Mouse (Mus musculus) kidney, embryonic 14.5 days (tissue): ENCODE results near the gene Dclk2. TPM values are rescaled to one million over a fixed set of nuclear protein-coding genes. Genes with fewer than 3 reads are reported as not detected.

Source experiments
- ATAC-seq: fragments of 200-750 bp; cut with Nextera tagmentation; 2 replicates; pipeline ENCODE4 v1.8.0; 2017; ENCODE audit warnings: moderate number of reproducible peaks, mild to moderate bottlenecking, moderate TSS enrichment, moderate library complexity; ENCODE audit not compliant: low FRiP score, low TSS enrichment
- H3K27ac ChIP-seq: fragments of 300-500 bp; sonication (generic); 2 replicates; pipeline ENCODE4 v1.5.1; 2014; ENCODE audit warnings: low read depth, mild to moderate bottlenecking, low read length, moderate library complexity, mixed read lengths
- H3K27me3 ChIP-seq: fragments of 300-500 bp; sonication (generic); 2 replicates; pipeline ENCODE4 v1.6.1; 2014; ENCODE audit warnings: mild to moderate bottlenecking, low read length; ENCODE audit not compliant: control insufficient read depth, insufficient read depth
- H3K36me3 ChIP-seq: fragments of 300-500 bp; sonication (generic); 2 replicates; pipeline ENCODE4 v1.6.1; 2014; ENCODE audit warnings: low read length, mixed read lengths; ENCODE audit not compliant: control insufficient read depth, insufficient read depth
- H3K4me1 ChIP-seq: fragments of 300-500 bp; sonication (generic); 2 replicates; pipeline ENCODE4 v1.6.1; 2014; ENCODE audit warnings: low read length, mixed read lengths; ENCODE audit not compliant: control insufficient read depth, insufficient read depth
- H3K4me2 ChIP-seq: fragments of 300-500 bp; sonication (generic); replicated peaks from 2 replicates; pipeline ENCODE4 v1.6.1; 2014; ENCODE audit warnings: low read depth, mild to moderate bottlenecking, low read length
- H3K4me3 ChIP-seq: fragments of 300-500 bp; sonication (generic); 2 replicates; pipeline ENCODE4 v1.5.1; 2014; ENCODE audit warnings: mild to moderate bottlenecking, low read length
- H3K9ac ChIP-seq: fragments of 300-500 bp; sonication (generic); 2 replicates; pipeline ENCODE4 v1.6.1; 2014; ENCODE audit warnings: low read depth, mild to moderate bottlenecking, low read length, moderate library complexity
- H3K9me3 ChIP-seq: fragments of 300-500 bp; sonication (generic); 2 replicates; pipeline ENCODE4 v1.6.1; 2016; ENCODE audit warnings: low read length; ENCODE audit not compliant: control insufficient read depth
- WGBS: fragments of 180-500 bp; shearing (Covaris S2); extraction: QIAGEN DNeasy Blood & Tissue Kit; methylation state at CpG from one replicate; pipeline ENCODE4 v1.1.7; 2014; 5-methylcytosine and 5-hydroxymethylcytosine counted together
- polyA plus RNA-seq: library from polyadenylated mRNA; unstranded; fragments of >200 nt; fragmentation: Nextera tagmentation; extraction: Ambion mirVana; gene quantifications from 2 replicates; pipeline ENCODE4 v1.2.1, GENCODE M21; 2014

Gene Dclk2
- polyA plus RNA-seq, 1 experiment from 2014 or later: 3.6 TPM

DNA sequence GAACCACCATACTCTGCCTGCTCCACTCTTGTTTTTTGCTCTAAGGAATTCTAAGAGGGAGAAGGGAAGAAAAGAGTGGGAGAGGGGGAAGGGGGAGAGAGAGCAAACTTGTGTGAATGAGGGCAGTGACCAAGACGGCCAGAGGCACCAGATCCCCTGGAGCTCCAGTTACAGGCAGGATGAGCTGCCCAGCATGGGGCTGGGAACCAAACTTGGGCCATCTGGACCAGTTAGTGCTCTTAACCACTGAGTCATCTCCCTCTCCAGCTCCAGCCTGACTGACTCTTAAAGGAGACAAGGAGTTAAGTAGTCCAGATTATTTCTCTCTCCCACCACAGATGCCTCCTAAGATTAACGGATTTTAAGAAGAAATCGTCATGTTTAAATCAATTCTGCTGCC, 6.3 kb downstream of the Dclk2 start:
- Histone ChIP-seq H3K9me3 (no peaks in the 10 kb centered on the region), H3K4me3 (no peak overlapping the region), H3K4me1 (0 out of 2 replicates have a peak, but pooled peaks cover 1% of the 10 kb centered on the region), H3K27me3 (peaks cover 6% of the 10 kb centered on the region), H3K9ac (no peak overlapping the region), H3K4me2 (no peak overlapping the region), H3K27ac (no peak overlapping the region), H3K36me3 (no peaks in the 10 kb centered on the region)
- 69% methylated on average over 3 of the region's 3 CpGs for WGBS
- ATAC-seq: no peak

DNA sequence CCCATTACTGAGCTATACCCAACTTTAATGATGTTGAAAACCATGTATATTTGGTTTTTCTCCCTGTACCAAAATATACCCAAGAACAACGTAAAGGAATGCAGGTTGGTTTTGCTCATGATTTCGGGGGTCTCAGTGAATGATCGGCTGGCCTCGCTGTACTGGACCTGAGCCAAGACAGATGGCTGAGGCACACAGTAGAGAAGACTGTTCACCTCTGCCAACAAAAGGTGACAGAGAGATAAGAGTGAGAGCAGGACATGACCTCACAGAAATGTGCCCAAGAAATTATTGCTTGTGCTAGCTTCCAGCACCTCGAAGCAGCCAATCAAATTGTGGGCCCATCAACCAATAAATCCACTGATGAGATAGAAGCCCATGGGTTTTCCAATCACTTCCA, 22.3 kb downstream of the Dclk2 start:
- 89% methylated on average over 5 of the region's 5 CpGs for WGBS
- Histone ChIP-seq H3K4me1 (no peaks in the 10 kb centered on the region), H3K4me3 (no peak overlapping the region), H3K9ac (no peak overlapping the region), H3K4me2 (no peak overlapping the region), H3K27me3 (no peaks in the 10 kb centered on the region), H3K27ac (no peak overlapping the region), H3K9me3 (no peaks in the 10 kb centered on the region), H3K36me3 (no peaks in the 10 kb centered on the region)
- no peak for ATAC-seq

- Histone ChIP-seq H3K4me2 (no peak overlapping the region), H3K9me3 (no peaks in the 10 kb centered on the region), H3K4me1 (no peaks in the 10 kb centered on the region), H3K4me3 (no peak overlapping the region), H3K27me3 (no peaks in the 10 kb centered on the region), H3K36me3 (no peaks in the 10 kb centered on the region), H3K27ac (no peak overlapping the region), H3K9ac (no peak overlapping the region)
- ATAC-seq: no peak
- 63% methylated on average over 8 of the region's 8 CpGs for WGBS
Observed at GRCm38 (mm10) chr3:86897551-86897950, 23.1 kb downstream of the Dclk2 start.

- WGBS: 88% methylated on average over 9 of the region's 9 CpGs
Observed at GRCm38 (mm10) chr3:86897066-86897465, 23.6 kb downstream of the Dclk2 start.

GRCm38 (mm10) chr3:86894491-86894890, 26.2 kb downstream of the Dclk2 start:
- H3K9me3 ChIP-seq: no peaks in the 10 kb centered on the region
- no peak overlapping the region for H3K9ac ChIP-seq
- H3K36me3 ChIP-seq: no peaks in the 10 kb centered on the region
- H3K27me3 ChIP-seq: no peaks in the 10 kb centered on the region
- no peak overlapping the region for H3K27ac ChIP-seq
- no peaks in the 10 kb centered on the region for H3K4me1 ChIP-seq
- H3K4me3 ChIP-seq: no peak overlapping the region
- 92% methylated on average over 2 of the region's 2 CpGs for WGBS
- H3K4me2 ChIP-seq: no peak overlapping the region
- no peak for ATAC-seq

More at GRCm38 (mm10) chr3:86897066-86897465, 23.6 kb downstream of the Dclk2 start:
- no peak overlapping the region for H3K4me2 ChIP-seq
- no peak for ATAC-seq
- H3K9ac ChIP-seq: no peak overlapping the region
- H3K9me3 ChIP-seq: no peaks in the 10 kb centered on the region
- no peak overlapping the region for H3K27ac ChIP-seq
- no peaks in the 10 kb centered on the region for H3K4me1 ChIP-seq
- no peak overlapping the region for H3K4me3 ChIP-seq
- no peaks in the 10 kb centered on the region for H3K36me3 ChIP-seq
- no peaks in the 10 kb centered on the region for H3K27me3 ChIP-seq

GRCm38 (mm10) chr3:86887512-86887911, 33.1 kb downstream of the Dclk2 start:
- Histone ChIP-seq H3K4me1 (no peaks in the 10 kb centered on the region), H3K9me3 (no peaks in the 10 kb centered on the region), H3K9ac (no peak overlapping the region), H3K4me2 (no peak overlapping the region), H3K4me3 (no peak overlapping the region), H3K27me3 (no peaks in the 10 kb centered on the region), H3K27ac (no peak overlapping the region), H3K36me3 (no peaks in the 10 kb centered on the region)
- no peak for ATAC-seq

- 95% methylated on average over 5 of the region's 5 CpGs for WGBS
- no peaks in the 10 kb centered on the region for H3K27me3 ChIP-seq
- H3K27ac ChIP-seq: no peak overlapping the region
- H3K4me3 ChIP-seq: no peak overlapping the region
- no peak overlapping the region for H3K4me2 ChIP-seq
- no peaks in the 10 kb centered on the region for H3K36me3 ChIP-seq
- no peaks in the 10 kb centered on the region for H3K4me1 ChIP-seq
- no peak for ATAC-seq
- no peak overlapping the region for H3K9ac ChIP-seq
- H3K9me3 ChIP-seq: no peaks in the 10 kb centered on the region
Observed at GRCm38 (mm10) chr3:86885180-86885579, 35.5 kb downstream of the Dclk2 start.

GRCm38 (mm10) chr3:86884481-86884880, 36.2 kb downstream of the Dclk2 start:
- Histone ChIP-seq H3K36me3 (no peaks in the 10 kb centered on the region), H3K4me3 (no peak overlapping the region), H3K9me3 (no peaks in the 10 kb centered on the region), H3K27ac (no peak overlapping the region), H3K9ac (no peak overlapping the region), H3K27me3 (no peaks in the 10 kb centered on the region), H3K4me2 (no peak overlapping the region), H3K4me1 (no peaks in the 10 kb centered on the region)
- ATAC-seq: no peak
- WGBS: 72% methylated on average over 2 of the region's 2 CpGs

- no peak for ATAC-seq
Observed at GRCm38 (mm10) chr3:86883985-86884384, 36.7 kb downstream of the Dclk2 start.

GRCm38 (mm10) chr3:86875912-86876311, 44.7 kb downstream of the Dclk2 start:
- 81% methylated on average over 5 of the region's 5 CpGs for WGBS

More at GRCm38 (mm10) chr3:86883985-86884384, 36.7 kb downstream of the Dclk2 start:
- no peaks in the 10 kb centered on the region for H3K4me1 ChIP-seq
- H3K9ac ChIP-seq: no peak overlapping the region
- H3K4me2 ChIP-seq: no peak overlapping the region
- WGBS: 52% methylated on average over 6 of the region's 6 CpGs
- no peaks in the 10 kb centered on the region for H3K36me3 ChIP-seq
- H3K4me3 ChIP-seq: no peak overlapping the region
- H3K9me3 ChIP-seq: no peaks in the 10 kb centered on the region
- H3K27ac ChIP-seq: no peak overlapping the region
- no peaks in the 10 kb centered on the region for H3K27me3 ChIP-seq

More at GRCm38 (mm10) chr3:86875912-86876311, 44.7 kb downstream of the Dclk2 start:
- no peak overlapping the region for H3K4me3 ChIP-seq
- no peaks in the 10 kb centered on the region for H3K9me3 ChIP-seq
- no peak for ATAC-seq
- no peaks in the 10 kb centered on the region for H3K4me1 ChIP-seq
- H3K9ac ChIP-seq: no peak overlapping the region
- no peaks in the 10 kb centered on the region for H3K27me3 ChIP-seq
- H3K4me2 ChIP-seq: no peak overlapping the region
- H3K36me3 ChIP-seq: no peaks in the 10 kb centered on the region
- no peak overlapping the region for H3K27ac ChIP-seq
